Mouse (Mus musculus): ENCODE data around the gene Mchr1. TPM values are rescaled to one million over a fixed set of nuclear protein-coding genes. Genes with fewer than 3 reads are reported as not detected.

Gene Mchr1
- polyA plus RNA-seq, 1 experiment from 2014 or later, result 1.8 TPM

DNA sequence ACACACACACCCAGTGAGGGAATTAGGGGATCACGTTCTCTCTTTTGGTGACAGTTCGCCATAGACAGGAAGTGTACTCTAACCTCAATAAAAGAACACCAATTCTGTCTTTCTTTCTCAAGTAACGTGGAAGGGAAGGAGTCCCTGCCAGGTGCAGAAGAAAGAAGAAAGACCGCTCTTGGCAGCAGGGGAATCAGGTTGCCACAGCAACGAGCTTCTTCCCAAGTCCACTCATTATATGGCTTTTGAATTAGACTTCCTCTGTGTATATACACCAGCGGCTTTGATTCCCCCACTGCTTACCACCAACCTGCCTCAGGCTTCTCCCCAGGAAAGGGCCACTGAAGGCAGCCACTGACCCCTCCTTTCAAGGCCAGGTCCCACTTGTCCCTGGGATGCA, 19.8 kb downstream of the Mchr1 start:
- no peak for ATAC-seq (replicated peaks)
- Histone ChIP-seq H3K9ac (replicated peaks) (no peak overlapping the region), H3K4me3 (no peak overlapping the region), H3K4me1 (0 out of 2 replicates have a peak, but pooled peaks cover 10% of the 10 kb centered on the region), H3K9me3 (no peaks in the 10 kb centered on the region), H3K27ac (replicated peaks) (no peak overlapping the region; the same call in 1 of the 2 replicates), H3K4me2 (replicated peaks) (no peak overlapping the region), H3K27me3 (no peaks in the 10 kb centered on the region), H3K36me3 (no peaks in the 10 kb centered on the region)
- WGBS, result 20% methylated on average over 6 of the region's 6 CpGs

DNA sequence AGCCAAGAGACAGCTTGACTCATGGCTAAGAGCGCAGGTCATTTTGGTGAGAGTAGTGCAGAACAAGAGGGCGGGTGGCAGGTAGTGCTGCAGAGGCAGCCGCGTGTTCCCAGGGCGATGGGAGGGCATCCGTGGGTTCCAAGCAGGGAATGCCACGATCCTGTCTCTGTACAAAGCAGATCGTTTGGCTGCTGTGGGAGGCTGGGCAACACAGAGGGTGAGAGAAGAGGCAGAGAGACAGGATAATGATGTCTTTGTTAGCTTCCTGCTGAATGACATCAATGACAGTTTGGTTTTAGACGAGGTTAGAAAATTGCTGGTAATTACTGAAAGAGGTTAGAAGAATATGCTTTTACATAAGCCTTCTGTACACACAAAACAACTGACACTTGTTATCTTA, 23.0 kb downstream of the Mchr1 start:
- H3K27ac ChIP-seq (replicated peaks), result peak overlapping the region; percentile 46
- H3K4me3 ChIP-seq, result no peak overlapping the region
- ATAC-seq (replicated peaks), result no peak
- H3K4me2 ChIP-seq (replicated peaks), result no peak overlapping the region
- no peaks in the 10 kb centered on the region for H3K36me3 ChIP-seq
- no peaks in the 10 kb centered on the region for H3K9me3 ChIP-seq
- H3K4me1 ChIP-seq, result 0 out of 2 replicates have a peak, but pooled peaks cover 10% of the 10 kb centered on the region
- WGBS, result 26% methylated on average over 9 of the region's 9 CpGs
- H3K27me3 ChIP-seq, result no peaks in the 10 kb centered on the region
- H3K9ac ChIP-seq (replicated peaks), result no peak overlapping the region

DNA sequence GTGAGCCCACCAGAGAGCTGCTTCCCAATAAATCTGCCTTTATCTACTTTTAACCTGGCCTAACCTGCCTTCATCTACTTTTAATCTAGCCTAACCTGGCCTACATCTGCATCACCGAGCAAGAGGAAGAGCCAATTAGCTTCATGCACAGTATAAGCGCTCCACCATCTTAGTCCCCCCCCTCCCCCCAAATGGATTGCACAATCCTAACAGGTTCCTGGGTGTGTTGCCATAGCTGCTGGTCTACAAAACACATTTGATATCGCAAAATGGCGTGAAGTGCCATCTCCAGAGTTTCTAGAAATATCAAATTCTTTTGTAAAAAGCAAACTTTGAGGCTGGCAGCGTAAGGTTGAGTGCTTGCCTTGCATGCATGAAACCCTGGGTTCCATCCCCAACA, 24.0 kb downstream of the Mchr1 start:
- Histone ChIP-seq H3K9me3 (no peaks in the 10 kb centered on the region), H3K9ac (replicated peaks) (no peak overlapping the region), H3K27ac (replicated peaks) (no peak overlapping the region), H3K4me2 (replicated peaks) (no peak overlapping the region), H3K36me3 (no peaks in the 10 kb centered on the region), H3K27me3 (no peaks in the 10 kb centered on the region), H3K4me1 (0 out of 2 replicates have a peak, but pooled peaks cover 10% of the 10 kb centered on the region), H3K4me3 (no peak overlapping the region)
- ATAC-seq (replicated peaks), result no peak
- 95% methylated on average over 5 of the region's 5 CpGs for WGBS

DNA sequence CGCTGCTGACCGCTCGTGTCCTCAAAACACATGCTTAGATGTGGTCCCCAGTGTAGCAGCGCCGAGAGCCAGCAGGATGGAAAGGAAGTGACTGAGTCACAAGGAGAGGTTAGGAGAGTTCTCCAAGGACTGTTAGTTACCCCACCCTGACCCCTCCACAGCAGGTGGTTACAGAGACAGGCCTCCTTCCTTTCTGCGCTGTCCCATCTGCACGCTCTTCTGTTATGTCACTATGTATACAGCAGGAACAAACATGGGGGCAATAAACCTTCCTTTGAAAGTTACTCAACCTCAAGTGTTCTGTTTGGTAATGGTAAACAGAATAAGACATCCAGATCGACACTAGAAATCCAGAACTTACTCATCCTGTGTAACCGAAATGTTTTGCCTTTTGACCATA, 24.9 kb downstream of the Mchr1 start:
- Histone ChIP-seq H3K36me3 (no peaks in the 10 kb centered on the region), H3K9ac (replicated peaks) (no peak overlapping the region), H3K9me3 (no peaks in the 10 kb centered on the region), H3K4me2 (replicated peaks) (no peak overlapping the region), H3K4me3 (no peak overlapping the region), H3K4me1 (peaks cover 5% of the 10 kb centered on the region; the same call in 1 of the 2 replicates), H3K27ac (replicated peaks) (no peak overlapping the region), H3K27me3 (no peaks in the 10 kb centered on the region)
- 93% methylated on average over 9 of the region's 9 CpGs for WGBS
- ATAC-seq (replicated peaks), result no peak

DNA sequence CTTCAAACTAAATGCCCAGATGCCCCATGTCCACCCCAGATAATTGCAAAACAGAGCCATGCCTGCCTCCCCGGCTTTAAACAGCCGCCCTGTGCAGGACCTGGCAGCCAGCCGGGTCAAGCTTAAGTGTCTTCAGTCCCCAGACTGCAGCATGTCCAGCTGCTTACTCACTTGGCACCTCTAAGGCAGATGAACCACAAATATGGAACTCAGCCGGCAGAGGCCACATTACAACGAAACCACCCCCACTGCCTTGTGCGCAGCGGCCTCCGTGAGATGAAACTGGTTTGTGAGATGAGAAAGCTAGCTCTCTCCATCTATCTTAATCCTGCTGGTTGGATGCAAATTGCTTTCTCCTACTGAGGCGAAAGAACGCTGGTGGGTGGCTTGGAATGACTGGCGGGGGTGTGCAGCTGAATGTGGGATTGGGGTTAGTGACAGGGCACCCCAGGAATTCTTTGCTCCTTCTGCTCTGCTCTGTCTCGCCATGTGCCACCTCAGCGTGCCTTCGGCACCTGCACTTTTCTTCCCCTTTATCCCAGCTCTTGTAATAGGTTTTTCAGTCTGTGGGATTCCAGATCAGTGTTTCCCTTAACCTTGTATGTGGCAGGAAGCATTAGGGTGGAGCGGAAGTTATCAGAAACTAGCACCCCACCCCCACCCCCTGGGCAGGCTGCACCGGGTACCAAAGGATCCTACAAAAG, 29.2 kb downstream of the Mchr1 start:
- Histone ChIP-seq H3K4me3 (no peak overlapping the region), H3K9ac (replicated peaks) (no peak overlapping the region), H3K36me3 (no peaks in the 10 kb centered on the region), H3K4me1 (no peaks in the 10 kb centered on the region; the same call in 1 of the 2 replicates), H3K27ac (replicated peaks) (no peak overlapping the region), H3K27me3 (no peaks in the 10 kb centered on the region), H3K4me2 (replicated peaks) (no peak overlapping the region), H3K9me3 (no peaks in the 10 kb centered on the region)
- 45% methylated on average over 16 of the region's 16 CpGs for WGBS
- no peak for ATAC-seq (replicated peaks)

DNA sequence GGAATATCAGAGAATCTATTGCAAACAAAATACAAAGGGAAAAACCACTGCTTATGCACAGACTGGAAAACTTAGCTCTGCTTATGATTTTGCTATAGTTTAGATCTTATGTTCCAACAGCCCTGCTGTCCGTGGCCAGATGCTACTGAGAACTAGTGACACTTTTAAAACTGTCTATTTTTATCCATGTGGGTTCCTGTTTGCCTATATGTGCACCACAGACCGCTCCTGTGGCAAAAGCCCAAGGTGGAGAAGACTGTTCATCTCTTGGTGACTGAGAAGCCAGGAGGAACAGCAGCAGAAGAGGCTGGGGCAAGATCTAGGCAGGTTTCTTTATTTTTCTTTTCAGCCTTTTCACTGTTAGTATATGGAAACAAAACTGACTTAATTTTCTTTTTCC, 32.1 kb downstream of the Mchr1 start:
- 79% methylated on average over 2 of the region's 2 CpGs for WGBS
- H3K4me1 ChIP-seq, result peaks cover 3% of the 10 kb centered on the region
- H3K9me3 ChIP-seq, result no peaks in the 10 kb centered on the region
- ATAC-seq (replicated peaks), result no peak
- H3K9ac ChIP-seq (replicated peaks), result no peak overlapping the region
- no peak overlapping the region for H3K4me2 ChIP-seq (replicated peaks)
- no peaks in the 10 kb centered on the region for H3K27me3 ChIP-seq
- no peaks in the 10 kb centered on the region for H3K36me3 ChIP-seq
- H3K27ac ChIP-seq (replicated peaks), result no peak overlapping the region
- H3K4me3 ChIP-seq, result no peak overlapping the region

DNA sequence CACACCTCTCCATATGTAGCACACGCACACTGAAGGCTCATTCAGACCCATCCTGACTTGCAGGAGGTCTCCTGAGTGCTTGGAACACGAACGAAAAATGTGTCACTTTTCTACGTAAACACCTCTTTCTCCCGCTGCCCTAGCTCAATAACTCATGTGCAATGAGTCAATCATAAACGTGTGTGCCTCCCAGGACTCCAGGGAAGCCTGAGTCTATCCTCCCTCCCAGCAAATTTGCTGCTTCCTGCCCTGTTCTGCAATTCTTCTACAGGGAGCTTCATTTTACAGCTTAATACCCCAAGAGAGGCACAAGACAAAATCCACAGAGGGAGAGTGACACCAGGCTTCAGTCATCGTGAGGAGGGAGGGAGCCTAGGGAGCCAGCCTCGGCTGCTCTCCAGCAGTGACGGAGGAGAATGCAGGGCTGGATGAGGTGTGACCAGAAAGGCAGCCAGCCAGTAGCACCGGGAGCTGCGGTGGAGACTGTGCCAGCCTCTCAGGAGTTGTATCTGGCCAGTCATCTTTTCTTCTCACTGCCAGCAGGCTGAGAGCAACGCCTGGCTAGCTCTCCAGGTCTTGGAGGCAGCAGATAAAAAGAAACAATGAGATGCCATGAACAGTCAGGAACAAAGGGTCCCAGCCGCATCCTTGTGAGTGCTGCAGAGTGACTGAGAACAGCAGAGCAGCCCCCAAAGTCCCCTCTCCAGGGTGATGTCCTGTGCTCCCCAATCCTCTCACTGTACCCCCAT, 37.2 kb downstream of the Mchr1 start:
- no peaks in the 10 kb centered on the region for H3K9me3 ChIP-seq
- no peaks in the 10 kb centered on the region for H3K27me3 ChIP-seq
- peak; percentile 57; the same call in 1 of the 2 replicates for ATAC-seq (replicated peaks)
- peaks cover 9% of the 10 kb centered on the region for H3K4me1 ChIP-seq
- H3K27ac ChIP-seq (replicated peaks), result peak overlapping the region; percentile 55
- peak overlapping the region; percentile 29 for H3K9ac ChIP-seq (replicated peaks)
- H3K4me3 ChIP-seq, result no peak overlapping the region
- H3K4me2 ChIP-seq (replicated peaks), result peak overlapping the region; percentile 9; the same call in 1 of the 2 replicates
- no peaks in the 10 kb centered on the region for H3K36me3 ChIP-seq
- 19% methylated on average over 13 of the region's 13 CpGs for WGBS

DNA sequence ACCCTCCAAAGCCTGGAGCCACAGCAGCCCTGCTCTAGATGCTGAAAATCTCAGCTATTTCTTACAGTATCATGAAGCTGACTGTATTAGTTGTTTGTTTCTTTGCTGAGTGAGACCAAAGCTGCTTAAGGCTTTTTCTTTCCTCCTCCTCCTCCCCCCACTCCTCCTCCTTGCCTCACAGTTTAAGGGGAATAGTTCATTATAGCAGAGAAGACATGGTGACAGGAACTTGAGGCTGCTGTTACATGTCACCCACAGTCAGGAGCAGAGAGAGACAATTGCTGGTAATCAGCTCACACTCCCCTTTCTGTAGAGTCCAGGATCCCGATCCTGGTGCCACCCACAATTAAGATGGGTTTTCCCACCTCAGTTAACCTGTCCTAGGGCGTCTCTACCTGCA, 38.1 kb downstream of the Mchr1 start:
- Histone ChIP-seq H3K4me1 (peaks cover 18% of the 10 kb centered on the region), H3K9ac (replicated peaks) (no peak overlapping the region), H3K9me3 (no peaks in the 10 kb centered on the region), H3K4me2 (replicated peaks) (no peak overlapping the region), H3K27ac (replicated peaks) (0 out of 2 replicates have a peak overlapping the region, but pooled peaks have one; percentile 12), H3K36me3 (no peaks in the 10 kb centered on the region), H3K4me3 (no peak overlapping the region), H3K27me3 (no peaks in the 10 kb centered on the region)
- no peak for ATAC-seq (replicated peaks)
- 53% methylated on average over 2 of the region's 2 CpGs for WGBS

DNA sequence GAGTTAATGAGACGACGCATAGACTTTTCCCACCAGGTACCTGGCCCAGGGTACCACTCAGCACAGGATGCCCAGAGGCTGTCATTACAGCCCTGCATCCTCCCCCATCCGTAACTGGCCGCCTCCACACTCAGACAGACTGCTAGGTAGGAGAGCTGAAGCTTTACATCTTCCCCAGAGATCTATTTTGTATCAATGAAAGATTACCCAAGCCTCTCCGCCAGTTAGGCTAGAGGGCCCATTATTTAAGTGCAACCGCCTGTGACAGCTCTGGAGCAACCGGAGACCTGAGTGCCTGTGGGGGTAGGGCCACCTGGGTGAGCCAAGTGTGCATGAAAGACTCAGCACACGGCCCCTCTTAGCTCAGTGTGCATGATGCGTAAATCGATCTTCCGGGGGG, 42.6 kb downstream of the Mchr1 start:
- Histone ChIP-seq H3K4me3 (no peak overlapping the region), H3K27ac (replicated peaks) (no peak overlapping the region), H3K36me3 (no peaks in the 10 kb centered on the region), H3K4me2 (replicated peaks) (0 out of 2 replicates have a peak overlapping the region, but pooled peaks have one; percentile 3), H3K9me3 (no peaks in the 10 kb centered on the region), H3K4me1 (peaks cover 12% of the 10 kb centered on the region), H3K27me3 (no peaks in the 10 kb centered on the region), H3K9ac (replicated peaks) (no peak overlapping the region)
- 3% methylated on average over 11 of the region's 11 CpGs for WGBS
- no peak for ATAC-seq (replicated peaks)

DNA sequence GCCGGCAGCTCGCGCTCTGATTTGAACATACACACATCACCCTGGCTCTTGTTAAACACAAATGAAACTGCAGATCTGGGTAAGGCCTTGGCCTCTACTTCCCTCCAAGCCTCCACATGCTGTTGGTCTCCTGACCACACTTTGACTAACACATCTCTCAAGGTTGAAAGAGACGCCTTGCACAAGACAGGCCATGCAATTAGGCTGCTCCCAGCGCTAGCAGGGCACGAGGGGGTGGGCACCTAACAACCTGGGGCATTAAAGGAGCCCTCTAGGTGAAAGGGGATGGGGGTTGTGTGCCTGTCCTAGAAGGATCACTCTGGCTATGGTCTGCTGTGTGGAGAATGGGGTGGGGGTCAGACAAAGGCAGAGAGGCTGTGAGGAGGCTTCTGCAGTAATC, 43.4 kb downstream of the Mchr1 start:
- no peak overlapping the region for H3K9ac ChIP-seq (replicated peaks)
- H3K4me1 ChIP-seq, result peaks cover 11% of the 10 kb centered on the region
- no peak overlapping the region for H3K4me3 ChIP-seq
- no peaks in the 10 kb centered on the region for H3K36me3 ChIP-seq
- no peaks in the 10 kb centered on the region for H3K9me3 ChIP-seq
- ATAC-seq (replicated peaks), result no peak
- H3K4me2 ChIP-seq (replicated peaks), result no peak overlapping the region
- whole genome bisulfite sequencing, result 52% methylated on average over 6 of the region's 6 CpGs
- H3K27me3 ChIP-seq, result no peaks in the 10 kb centered on the region
- no peak overlapping the region for H3K27ac ChIP-seq (replicated peaks)

DNA sequence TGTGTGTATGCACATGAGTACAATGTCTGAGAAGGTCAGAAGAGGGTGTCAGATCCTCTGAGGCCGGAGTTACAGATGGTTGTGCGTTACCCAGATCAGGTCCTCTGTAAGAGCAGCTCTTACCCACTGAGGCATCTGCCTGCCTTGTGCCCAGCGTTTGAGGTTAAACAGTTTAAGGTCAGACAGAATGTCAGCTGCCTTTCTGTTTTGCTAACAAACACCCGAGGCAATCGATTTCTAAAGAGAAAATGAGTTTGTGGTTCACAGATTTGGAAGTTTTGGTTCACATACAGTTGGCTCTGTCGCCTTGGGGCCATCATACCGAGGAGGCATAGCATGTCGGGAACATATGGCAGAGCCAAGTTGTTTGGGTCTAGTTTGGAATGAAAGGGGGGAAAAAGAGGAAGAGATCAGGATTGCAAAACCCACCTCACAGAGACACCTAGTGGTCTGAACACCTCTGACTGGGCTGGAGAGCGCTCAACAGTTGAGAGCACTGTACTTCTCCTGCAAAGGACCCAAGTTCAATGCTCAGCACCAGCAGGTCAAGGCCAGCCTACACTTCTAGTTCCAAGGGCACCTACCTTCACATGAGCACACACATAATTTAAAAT, 48.9 kb downstream of the Mchr1 start:
- H3K4me1 ChIP-seq, result no peaks in the 10 kb centered on the region
- H3K9ac ChIP-seq (replicated peaks), result no peak overlapping the region
- no peak overlapping the region for H3K4me3 ChIP-seq
- H3K36me3 ChIP-seq, result no peaks in the 10 kb centered on the region
- 82% methylated on average over 9 of the region's 9 CpGs for WGBS
- no peaks in the 10 kb centered on the region for H3K9me3 ChIP-seq
- H3K4me2 ChIP-seq (replicated peaks), result no peak overlapping the region
- ATAC-seq (replicated peaks), result no peak
- no peaks in the 10 kb centered on the region for H3K27me3 ChIP-seq
- H3K27ac ChIP-seq (replicated peaks), result no peak overlapping the region

Data from forebrain, embryonic 15.5 days (tissue).